ENCODE assay signal across 22 mouse cellular contexts in genomic region chr17:65618431-65618830, GRCm38 (mm10). TPM values are rescaled to one million over a fixed set of nuclear protein-coding genes. Genes with fewer than 3 reads are reported as not detected.
DNase-seq lines count a peak whose midpoint lies in the region; ATAC-seq and TF ChIP-seq lines count a peak whose summit lies in the region.
"Had no signal": no experiment of that assay in that cellular context is flagged by ENCODE, and none has a peak within 500 bp of the region (broad histone marks: within the 10 kb centered on the region; RNA-seq: fewer than 3 reads in every experiment).

No protein-coding gene starts in this region.

- H3K27me3 ChIP-seq in small intestine, adult 2 months (ENCODE audit: control insufficient read depth, insufficient read depth, low read length) = no peaks in the 10 kb centered on the region
- H3K27me3 ChIP-seq: embryonic facial prominence, embryonic 12.5 days; intestine, embryonic 15.5 days; limb, embryonic 13.5 days; neural tube, embryonic 12.5 days had no signal

- TF ChIP-seq POLR2A in small intestine, adult 2 months (IDR thresholded peaks at IDR 0.05; ENCODE audit: low read depth, low read length) = no peak

- TF ChIP-seq CTCF in small intestine, adult 2 months (IDR thresholded peaks at IDR 0.05; ENCODE audit: extremely low read depth, insufficient read length, insufficient replicate concordance, low read depth, low read length) = no peak

- H3K4me3 ChIP-seq in small intestine, adult 2 months (ENCODE audit: low read depth, low read length) = no peak overlapping the region
- H3K4me3 ChIP-seq: embryonic facial prominence, embryonic 12.5 days; heart, adult 2 months; intestine, embryonic 15.5 days; limb, embryonic 13.5 days; neural tube, embryonic 12.5 days had no signal

- H3K27ac ChIP-seq in small intestine, adult 2 months (ENCODE audit: insufficient read depth, low read depth, low read length) = peak overlapping the region; percentile 44
- H3K27ac ChIP-seq: embryonic facial prominence, embryonic 12.5 days; heart, adult 2 months; hindbrain, embryonic 14.5 days; intestine, embryonic 15.5 days; limb, embryonic 13.5 days; liver, embryonic 14.5 days; macrophage; neural tube, embryonic 12.5 days had no signal

- ATAC-seq in activated CD4-positive, CD25-positive, alpha-beta regulatory T cell, adult 4 months = no peak
- ATAC-seq: forebrain, embryonic 14.5 days; intestine, embryonic 15.5 days had no signal

- no peaks in the 10 kb centered on the region for H3K36me3 ChIP-seq in small intestine, adult 2 months (ENCODE audit: control insufficient read depth, insufficient read depth, low read length)
- H3K36me3 ChIP-seq: embryonic facial prominence, embryonic 12.5 days; intestine, embryonic 15.5 days; limb, embryonic 13.5 days; neural tube, embryonic 12.5 days had no signal

- 35% methylated on average over 2 of the region's 2 CpGs for WGBS in small intestine, adult 2 months

- peak; percentile 48 for DNase-seq in kidney, adult 9 months
- no peak for DNase-seq in kidney, adult 18-20 months
- peak; percentile 39 for DNase-seq in lung, postnatal 14 days
- DNase-seq in lung, postnatal 25 days (ENCODE audit: low spot score) = no peak
- DNase-seq in adipocyte (ENCODE audit: low spot score) = peak; percentile 76
- DNase-seq: cerebellum, adult 2 months; gastrocnemius, postnatal 14 days; heart, adult 2 months; heart, postnatal 36 days; right cerebral cortex, adult 18-20 months; thymus, postnatal 25 days had no signal

- H3K4me1 ChIP-seq in small intestine, adult 2 months (ENCODE audit: control insufficient read depth, insufficient read depth, insufficient read length, low read length) = peaks cover 17% of the 10 kb centered on the region; the same call in 1 of the 2 replicates
- H3K4me1 ChIP-seq: intestine, embryonic 15.5 days; neural tube, embryonic 12.5 days had no signal

RNA-seq across cellular contexts. Expression of gene Vapa, which starts 5.1 kb away (rescaled TPM):
- polyA plus RNA-seq in small intestine, adult 2 months (2012; rRNA removed) = 76.0 and 96.0 TPM in 2 replicates
- polyA plus RNA-seq in activated CD4-positive, CD25-positive, alpha-beta regulatory T cell, adult 4 months (2017; shearing (Covaris generic)) = 10 to 100 TPM; 23.3 to 44.9 TPM

RNA-seq across cellular contexts. Expression of gene Txndc2, which starts 23.5 kb away (rescaled TPM):
- not detected in 2 replicates for polyA plus RNA-seq in small intestine, adult 2 months (2012; rRNA removed)
- polyA plus RNA-seq in activated CD4-positive, CD25-positive, alpha-beta regulatory T cell, adult 4 months (2017; shearing (Covaris generic)) = not detected
- polyA plus RNA-seq: heart, embryonic 14.5 days; intestine, embryonic 15.5 days; liver, embryonic 14.5 days had no signal

Comparison
In these comparisons a context has a peak if more than half of its experiments do, and no peak if none do; other contexts are left out.
1. DNase-seq: peak in kidney, adult 9 months (single experiment), lung, postnatal 14 days (single experiment) and adipocyte (single experiment); none in kidney, adult 18-20 months (single experiment) and lung, postnatal 25 days (single experiment).